Mouse (Mus musculus) liver, postnatal 0 days (tissue): ENCODE data around the gene Bfsp2. TPM values are rescaled to one million over a fixed set of nuclear protein-coding genes. Genes with fewer than 3 reads are reported as not detected.

Source experiments
- ATAC-seq: fragments of 200-750 bp; cut with Nextera tagmentation; 2 replicates; pipeline ENCODE4 v1.8.0; 2017; ENCODE audit warnings: mild to moderate bottlenecking, moderate library complexity
- DNase-seq: peaks from one replicate; pipeline ENCODE4 v3.0.0-alpha.2; 2016
- H3K27ac ChIP-seq: fragments of 300-500 bp; sonication (generic); 2 replicates; pipeline ENCODE4 v1.5.1; 2014; ENCODE audit warnings: antibody characterized with exemption, moderate library complexity, mild to moderate bottlenecking, low read depth
- H3K27me3 ChIP-seq: fragments of 300-500 bp; sonication (generic); 2 replicates; pipeline ENCODE4 v1.6.1; 2014; ENCODE audit warnings: low read length, control low read depth, mixed read lengths; ENCODE audit not compliant: insufficient read depth
- H3K36me3 ChIP-seq: fragments of 300-500 bp; sonication (generic); replicated peaks from 2 replicates; pipeline ENCODE4 v1.6.1; 2014; ENCODE audit warnings: mild to moderate bottlenecking, control low read depth, low read length, moderate library complexity, mixed read lengths; ENCODE audit not compliant: insufficient read depth
- H3K4me1 ChIP-seq: fragments of 300-500 bp; sonication (generic); 2 replicates; pipeline ENCODE4 v1.6.1; 2014; ENCODE audit warnings: antibody characterized with exemption, mild to moderate bottlenecking, control low read depth; ENCODE audit not compliant: insufficient read depth
- H3K4me2 ChIP-seq: fragments of 300-500 bp; sonication (generic); 2 replicates; pipeline ENCODE4 v1.6.1; 2014; ENCODE audit warnings: low read depth, mild to moderate bottlenecking, low read length, moderate library complexity, mixed read lengths
- H3K4me3 ChIP-seq: fragments of 300-500 bp; sonication (generic); 2 replicates; pipeline ENCODE4 v1.5.1; 2014; ENCODE audit warnings: low read depth, low read length
- H3K9ac ChIP-seq: fragments of 300-500 bp; sonication (generic); replicated peaks from 2 replicates; pipeline ENCODE4 v1.6.1; 2014; ENCODE audit warnings: mild to moderate bottlenecking, moderate library complexity
- H3K9me3 ChIP-seq: fragments of 300-500 bp; sonication (generic); 2 replicates; pipeline ENCODE4 v1.6.1; 2016; ENCODE audit warnings: mild to moderate bottlenecking, control low read depth, low read length, mixed read lengths
- CTCF ChIP-seq: sonication (generic); IDR thresholded peaks from 2 replicates; pipeline ENCODE4 v1.5.1; 2016; ENCODE audit warnings: antibody characterized with exemption, low read depth
- EP300 ChIP-seq: IDR thresholded peaks from 2 replicates; pipeline ENCODE4 v1.6.1; 2016; ENCODE audit warnings: antibody characterized with exemption, low read depth, mild to moderate bottlenecking
- WGBS: fragments of 180-500 bp; shearing (Covaris S2); extraction: QIAGEN DNeasy Blood & Tissue Kit; methylation state at CpG from one replicate; pipeline ENCODE4 v1.1.7; 2014; ENCODE audit not compliant: insufficient replicate concordance; 5-methylcytosine and 5-hydroxymethylcytosine counted together
- polyA plus RNA-seq: library from polyadenylated mRNA; unstranded; fragments of >200 nt; fragmentation: Nextera tagmentation; extraction: Ambion mirVana; gene quantifications from 2 replicates; pipeline ENCODE4 v1.2.1, GENCODE M21; 2015

Bfsp2 gene
- polyA plus RNA-seq, 1 experiment from 2014 or later, result 5.5 TPM

DNA sequence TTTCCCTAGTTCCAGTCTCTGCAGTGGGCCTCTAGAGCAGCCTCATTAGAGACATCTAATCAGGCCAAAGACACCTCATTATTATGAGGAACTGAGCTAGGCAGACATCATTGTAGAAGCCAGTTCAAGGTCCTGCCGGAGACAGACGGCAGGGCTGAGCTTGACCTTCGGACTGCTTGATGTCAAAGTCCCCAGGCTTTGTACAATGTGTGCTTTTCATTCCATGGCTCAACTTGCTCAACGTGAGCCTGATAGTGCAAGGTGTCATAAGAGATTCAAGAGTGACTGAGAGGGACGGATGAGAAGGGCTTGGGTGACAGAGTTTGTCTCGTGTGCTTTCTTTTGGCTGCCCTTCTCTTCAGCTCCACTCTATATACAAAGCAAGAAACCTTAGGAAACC is 4.8 kb downstream of the Bfsp2 start:
- DNase-seq (peak; percentile 34), ATAC-seq (peak; percentile 90)
- H3K4me1 ChIP-seq, result peaks cover 25% of the 10 kb centered on the region
- H3K4me2 ChIP-seq, result no peak overlapping the region
- H3K4me3 ChIP-seq, result no peak overlapping the region
- H3K36me3 ChIP-seq, result no peaks in the 10 kb centered on the region
- peak overlapping the region; percentile 73 for H3K27ac ChIP-seq
- no peaks in the 10 kb centered on the region for H3K27me3 ChIP-seq
- 63% methylated on average over 6 of the region's 6 CpGs for WGBS
- no peaks in the 10 kb centered on the region for H3K9me3 ChIP-seq
- TF ChIP-seq EP300 (peak; percentile 52; the same call in 1 of the 2 replicates), CTCF (no peak)
- no peak overlapping the region for H3K9ac ChIP-seq

GRCm38 (mm10) chr9:103473915-103474688 is 6.1 kb downstream of the Bfsp2 start:
- Histone ChIP-seq H3K27ac (0 out of 2 replicates have a peak overlapping the region, but pooled peaks have one; percentile 8), H3K4me3 (no peak overlapping the region), H3K36me3 (no peaks in the 10 kb centered on the region), H3K9me3 (no peaks in the 10 kb centered on the region), H3K4me2 (peak overlapping the region; percentile 29), H3K27me3 (no peaks in the 10 kb centered on the region), H3K4me1 (peaks cover 29% of the 10 kb centered on the region), H3K9ac (no peak overlapping the region)
- TF ChIP-seq CTCF (no peak), EP300 (no peak)
- no peak for DNase-seq
- no peak for ATAC-seq
- 21% methylated on average over 13 of the region's 13 CpGs for WGBS

- Histone ChIP-seq H3K4me2 (peak overlapping the region; percentile 32; the same call in 1 of the 2 replicates), H3K36me3 (no peaks in the 10 kb centered on the region), H3K9ac (no peak overlapping the region), H3K27ac (peak overlapping the region; percentile 69), H3K9me3 (no peaks in the 10 kb centered on the region), H3K4me1 (peaks cover 29% of the 10 kb centered on the region), H3K27me3 (no peaks in the 10 kb centered on the region), H3K4me3 (no peak overlapping the region)
- 57% methylated on average over 11 of the region's 11 CpGs for WGBS
- TF ChIP-seq CTCF (no peak), EP300 (no peak)
- peak; percentile 43; the same call in 1 of the 2 replicates for ATAC-seq
- no peak for DNase-seq
These were observed 8.4 kb downstream of the Bfsp2 start for GRCm38 (mm10) chr9:103471784-103472183.

GRCm38 (mm10) chr9:103469516-103469915 is 10.7 kb downstream of the Bfsp2 start:
- 0 out of 2 replicates have a peak, but pooled peaks have one; percentile 14 for ATAC-seq
- peak; percentile 64 for DNase-seq
- WGBS, result 58% methylated on average over 5 of the region's 5 CpGs

GRCm38 (mm10) chr9:103468911-103469310 is 11.3 kb downstream of the Bfsp2 start:
- TF ChIP-seq EP300, result no peak
- TF ChIP-seq CTCF, result no peak
- DNase-seq (no peak), ATAC-seq (no peak)
- H3K4me1 ChIP-seq, result peaks cover 27% of the 10 kb centered on the region
- H3K9me3 ChIP-seq, result no peaks in the 10 kb centered on the region
- 68% methylated on average over 7 of the region's 7 CpGs for WGBS
- H3K4me2 ChIP-seq, result no peak overlapping the region
- no peak overlapping the region for H3K4me3 ChIP-seq
- H3K27ac ChIP-seq, result no peak overlapping the region
- H3K9ac ChIP-seq, result no peak overlapping the region
- H3K36me3 ChIP-seq, result no peaks in the 10 kb centered on the region
- H3K27me3 ChIP-seq, result no peaks in the 10 kb centered on the region

More at GRCm38 (mm10) chr9:103469516-103469915, 10.7 kb downstream of the Bfsp2 start:
- H3K9ac ChIP-seq, result no peak overlapping the region
- H3K36me3 ChIP-seq, result no peaks in the 10 kb centered on the region
- no peaks in the 10 kb centered on the region for H3K9me3 ChIP-seq
- no peak overlapping the region for H3K27ac ChIP-seq
- H3K4me3 ChIP-seq, result no peak overlapping the region
- H3K27me3 ChIP-seq, result no peaks in the 10 kb centered on the region
- H3K4me1 ChIP-seq, result peaks cover 29% of the 10 kb centered on the region
- no peak overlapping the region for H3K4me2 ChIP-seq
- TF ChIP-seq CTCF, result peak; percentile 66
- no peak for TF ChIP-seq EP300

DNA sequence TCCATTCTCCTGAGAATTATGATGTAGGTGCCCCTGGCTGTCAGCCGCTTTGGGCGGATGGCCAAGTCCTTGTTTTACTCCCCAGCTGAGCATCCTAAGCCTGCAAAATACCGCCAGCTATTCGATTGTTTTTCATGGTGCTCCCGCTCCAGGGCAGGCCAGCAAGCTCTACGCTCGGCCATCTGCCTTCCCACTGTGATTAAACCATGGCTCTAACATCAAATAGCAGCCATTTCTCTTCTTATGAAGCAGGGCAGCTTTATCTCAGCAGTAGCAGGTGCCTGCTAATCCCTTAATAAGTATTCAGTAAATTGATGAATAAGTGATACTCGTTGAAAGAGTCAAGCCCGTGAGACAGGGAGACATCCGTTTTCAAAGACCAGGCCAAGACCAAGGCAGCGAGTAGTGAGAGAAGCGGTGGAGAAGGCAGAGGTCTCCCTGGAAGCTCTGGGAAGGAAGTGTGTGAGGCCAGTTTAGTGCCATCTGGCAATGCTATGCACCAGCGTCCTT is 14.5 kb downstream of the Bfsp2 start:
- no peak overlapping the region for H3K4me3 ChIP-seq
- TF ChIP-seq EP300 (no peak), CTCF (no peak)
- H3K36me3 ChIP-seq, result no peaks in the 10 kb centered on the region
- no peak overlapping the region for H3K27ac ChIP-seq
- H3K4me1 ChIP-seq, result peaks cover 8% of the 10 kb centered on the region
- WGBS, result 80% methylated on average over 13 of the region's 13 CpGs
- no peak overlapping the region for H3K9ac ChIP-seq
- ATAC-seq (no peak), DNase-seq (no peak)
- H3K27me3 ChIP-seq, result no peaks in the 10 kb centered on the region
- no peaks in the 10 kb centered on the region for H3K9me3 ChIP-seq
- no peak overlapping the region for H3K4me2 ChIP-seq
